Mouse (Mus musculus) adipose tissue, adult 10 weeks (tissue): ENCODE results near the gene Gm8439. TPM values are rescaled to one million over a fixed set of nuclear protein-coding genes. Genes with fewer than 3 reads are reported as not detected.

Source experiments
- polyA plus RNA-seq: library from polyadenylated mRNA; stranded (reverse); fragments of 350-450 nt; fragmentation: Illumina TruSeq; extraction: RNeasy Lipid Tissue Mini Kit (QIAGEN cat#74804); gene quantifications from one replicate; pipeline ENCODE4 v1.2.3, GENCODE M21; 2014; ENCODE audit warnings: low read depth, low replicate concordance

Gm8439 gene
- polyA plus RNA-seq, result 4.9 TPM

DNA sequence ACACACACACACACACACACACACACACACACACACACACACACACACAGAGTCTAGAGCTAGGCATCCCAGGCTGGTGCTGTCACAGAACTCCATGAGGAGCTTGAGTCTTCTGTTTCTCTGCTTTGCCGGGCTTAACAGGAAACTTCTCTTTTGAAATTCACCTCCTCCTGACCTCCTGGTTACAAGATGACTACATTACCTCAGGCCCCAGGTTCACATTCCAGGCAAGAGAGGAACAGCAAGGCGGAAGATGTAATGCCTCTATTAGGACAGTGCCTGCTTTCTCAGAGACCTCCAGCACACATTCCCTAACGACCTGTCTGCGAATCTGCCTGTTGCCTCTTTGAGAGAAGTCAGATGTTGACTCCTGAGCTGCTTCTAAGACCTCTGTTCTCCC, at the start of gene Gm8439:
TSS of gene Gm8439 (plus strand) at position 301 of the 400 bp plus-strand sequence.

GRCm38 (mm10) chr4:120569486-120570437, 18.8 kb upstream of the Gm8439 start, which contains the start of gene Ctps:
Ctps (minus strand) TSS chr4:120570276.

Other genes with a start within 250 kb of the Gm8439 start
- gene Scmh1, start 183.5 kb upstream of the Gm8439 start, polyA plus RNA-seq, result 44.2 TPM
- gene Slfnl1, start 56.5 kb upstream of the Gm8439 start, polyA plus RNA-seq, result 8.8 TPM
- 18.8 TPM for gene Ctps, start 18.5 kb upstream of the Gm8439 start, polyA plus RNA-seq
- gene Cited4, start 77.8 kb downstream of the Gm8439 start, polyA plus RNA-seq, result 55.4 TPM
- gene Kcnq4, start 159.9 kb downstream of the Gm8439 start, polyA plus RNA-seq, result 5.2 TPM
- 39.5 TPM for gene Nfyc, start 242.8 kb downstream of the Gm8439 start, polyA plus RNA-seq